Mouse (Mus musculus): ENCODE measurements around the gene Mrgprb3. TPM values are rescaled to one million over a fixed set of nuclear protein-coding genes. Genes with fewer than 3 reads are reported as not detected.

Gene Mrgprb3
- total RNA-seq (2021), result not detected
- long read RNA-seq, experiment 1, result 0 reads
- long read RNA-seq, experiment 2, result 0 reads

GRCm38 (mm10) chr7:48643711-48644110, at the start of gene Mrgprb3:
Gene Mrgprb3, minus strand, starts transcription at chr7:48643811.
- no peak for DNase-seq (ENCODE audit: low spot score in 2 of 2)

Other genes with a start within 250 kb of the Mrgprb3 start
- gene Mrgprb1, start 187.5 kb downstream of the Mrgprb3 start, total RNA-seq (2021), result 1 to 10 TPM; 2.3 to 2.7 TPM
- gene Mrgprx2, start 144.5 kb downstream of the Mrgprb3 start, total RNA-seq (2021), result under 1 TPM; 0.66 to 0.70 TPM
- 1 to 10 TPM; 2.3 TPM for gene Mrgprb2, start 85.7 kb downstream of the Mrgprb3 start, total RNA-seq (2021)
- 10 to 100 TPM in 1 of 2 experiments, 1 to 10 TPM in 1; 9.3 to 10.1 TPM for gene Zdhhc13, start 145.2 kb upstream of the Mrgprb3 start, total RNA-seq (2021)
- gene Csrp3, start 204.2 kb upstream of the Mrgprb3 start, total RNA-seq (2021), result 100 to 1,000 TPM; 274 to 301 TPM
- 10 to 100 TPM; 11.7 to 12.8 TPM for gene E2f8, start 237.8 kb upstream of the Mrgprb3 start, total RNA-seq (2021)

Data from gastrocnemius, postnatal 4 days (tissue).